Mouse (Mus musculus) hindbrain, embryonic 15.5 days (tissue): ENCODE data around the gene Klb. TPM values are rescaled to one million over a fixed set of nuclear protein-coding genes. Genes with fewer than 3 reads are reported as not detected.

Source experiments
- ATAC-seq: fragments of 200-750 bp; cut with Nextera tagmentation; 2 replicates; pipeline ENCODE4 v1.8.0; 2017; ENCODE audit warnings: low read depth, moderate number of reproducible peaks, moderate TSS enrichment; ENCODE audit not compliant: low FRiP score
- H3K27ac ChIP-seq: fragments of 300-500 bp; sonication (generic); replicated peaks from 2 replicates; pipeline ENCODE4 v1.5.1; 2015; ENCODE audit warnings: mild to moderate bottlenecking, inconsistent platforms
- H3K27me3 ChIP-seq: fragments of 300-500 bp; sonication (generic); 2 replicates; pipeline ENCODE4 v1.6.1; 2015; ENCODE audit warnings: control low read depth, inconsistent platforms
- H3K36me3 ChIP-seq: fragments of 300-500 bp; sonication (generic); 2 replicates; pipeline ENCODE4 v1.6.1; 2015; ENCODE audit warnings: control low read depth, inconsistent platforms
- H3K4me1 ChIP-seq: fragments of 300-500 bp; sonication (generic); replicated peaks from 2 replicates; pipeline ENCODE4 v1.6.1; 2015; ENCODE audit warnings: control low read depth, inconsistent platforms
- H3K4me2 ChIP-seq: fragments of 300-500 bp; sonication (generic); 2 replicates; pipeline ENCODE4 v1.6.1; 2015; ENCODE audit warnings: moderate library complexity, mild to moderate bottlenecking, inconsistent platforms
- H3K4me3 ChIP-seq: fragments of 300-500 bp; sonication (generic); 2 replicates; pipeline ENCODE4 v1.5.1; 2015; ENCODE audit warnings: mild to moderate bottlenecking, inconsistent platforms
- H3K9ac ChIP-seq: fragments of 300-500 bp; sonication (generic); 2 replicates; pipeline ENCODE4 v1.6.1; 2015; ENCODE audit warnings: inconsistent platforms
- H3K9me3 ChIP-seq: fragments of 300-500 bp; sonication (generic); 2 replicates; pipeline ENCODE4 v1.6.1; 2016; ENCODE audit warnings: control low read depth, inconsistent platforms
- WGBS: fragments of 180-500 bp; shearing (Covaris S2); methylation state at CpG from one replicate; pipeline ENCODE4 v1.1.7; 2015; 5-methylcytosine and 5-hydroxymethylcytosine counted together
- polyA plus RNA-seq: library from polyadenylated mRNA; unstranded; fragments of >200 nt; fragmentation: Nextera tagmentation; extraction: Ambion mirVana; gene quantifications from 2 replicates; pipeline ENCODE4 v1.2.1, GENCODE M21; 2015

The Klb gene
- polyA plus RNA-seq, 1 experiment from 2014 or later, result 0.32 TPM

DNA sequence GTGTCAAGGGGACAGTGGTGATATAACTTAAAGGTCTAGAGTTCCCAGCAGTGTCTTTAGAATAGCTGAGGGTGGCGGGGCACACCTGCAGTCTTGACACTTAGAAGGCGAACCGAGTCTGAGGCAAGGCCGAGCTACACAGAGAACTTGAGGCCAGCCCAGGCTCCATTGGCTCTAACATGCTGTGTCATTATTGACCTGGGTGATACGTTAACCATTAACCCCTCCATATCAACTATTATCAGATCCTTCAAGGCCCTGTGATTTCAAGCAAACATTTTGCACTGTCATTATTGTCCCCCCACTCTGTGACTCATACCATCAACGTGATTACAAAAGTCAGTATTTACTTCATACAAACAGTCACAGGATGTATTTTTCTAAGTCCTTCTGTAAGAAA is 76.1 kb downstream of the Klb start:
- peaks cover 66% of the 10 kb centered on the region for H3K36me3 ChIP-seq

DNA sequence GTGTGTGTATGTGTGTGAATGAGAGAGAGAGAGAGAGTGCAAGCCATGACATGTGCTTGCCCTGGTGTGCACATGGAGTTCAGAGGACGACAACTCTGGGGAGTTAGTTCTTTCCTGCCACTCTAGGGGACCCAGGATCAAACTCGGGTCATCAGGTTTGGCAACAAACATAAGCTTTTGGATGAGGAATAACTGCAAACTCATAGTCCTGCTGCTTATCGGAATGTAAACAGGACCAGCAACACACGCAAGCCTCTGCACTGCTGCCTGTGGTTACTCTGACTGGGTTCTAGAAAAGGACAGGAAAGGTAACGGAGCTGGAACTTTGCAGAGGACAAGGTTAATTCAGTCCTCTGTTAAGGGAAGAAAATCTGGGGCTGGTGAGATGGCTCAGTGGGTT is 77.1 kb downstream of the Klb start:
- 95% methylated on average over 5 of the region's 5 CpGs for WGBS
- Histone ChIP-seq H3K27ac (no peak overlapping the region), H3K27me3 (no peaks in the 10 kb centered on the region), H3K9ac (no peak overlapping the region), H3K36me3 (peaks cover 59% of the 10 kb centered on the region), H3K4me3 (no peak overlapping the region), H3K9me3 (no peaks in the 10 kb centered on the region), H3K4me1 (no peaks in the 10 kb centered on the region), H3K4me2 (no peak overlapping the region)
- no peak for ATAC-seq

More for the DNA sequence above, 76.1 kb downstream of the Klb start:
- Histone ChIP-seq H3K9me3 (no peaks in the 10 kb centered on the region), H3K4me2 (no peak overlapping the region), H3K4me3 (no peak overlapping the region), H3K9ac (no peak overlapping the region), H3K27me3 (no peaks in the 10 kb centered on the region), H3K27ac (no peak overlapping the region), H3K4me1 (no peaks in the 10 kb centered on the region)
- no peak for ATAC-seq
- 91% methylated on average over 6 of the region's 6 CpGs for WGBS

DNA sequence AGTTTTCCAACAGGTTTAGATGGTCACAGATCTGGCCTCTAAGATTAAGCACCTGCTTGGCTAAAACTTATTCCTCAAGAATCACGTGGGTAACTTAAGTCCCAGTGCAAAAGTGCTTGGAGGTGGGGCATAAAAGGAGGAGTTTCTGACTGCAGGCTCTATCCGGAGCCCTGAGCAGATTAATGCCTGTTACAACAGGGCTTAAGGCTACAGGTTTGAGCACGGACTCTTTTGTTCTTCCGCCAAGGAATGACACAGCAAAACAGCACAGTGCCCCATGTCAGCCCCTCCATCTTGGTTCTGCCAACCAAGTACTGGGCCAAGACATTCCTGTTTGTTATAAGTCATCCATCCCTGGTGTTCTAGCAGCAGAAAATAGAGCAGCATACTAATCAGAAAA is 80.2 kb downstream of the Klb start:
- H3K36me3 ChIP-seq, result peaks cover 30% of the 10 kb centered on the region
- H3K4me3 ChIP-seq, result no peak overlapping the region
- H3K9ac ChIP-seq, result no peak overlapping the region
- H3K27me3 ChIP-seq, result no peaks in the 10 kb centered on the region
- peaks cover 2% of the 10 kb centered on the region for H3K4me1 ChIP-seq
- no peaks in the 10 kb centered on the region for H3K9me3 ChIP-seq
- no peak for ATAC-seq
- no peak overlapping the region for H3K4me2 ChIP-seq
- H3K27ac ChIP-seq, result no peak overlapping the region
- WGBS, result 53% methylated on average over 4 of the region's 4 CpGs

DNA sequence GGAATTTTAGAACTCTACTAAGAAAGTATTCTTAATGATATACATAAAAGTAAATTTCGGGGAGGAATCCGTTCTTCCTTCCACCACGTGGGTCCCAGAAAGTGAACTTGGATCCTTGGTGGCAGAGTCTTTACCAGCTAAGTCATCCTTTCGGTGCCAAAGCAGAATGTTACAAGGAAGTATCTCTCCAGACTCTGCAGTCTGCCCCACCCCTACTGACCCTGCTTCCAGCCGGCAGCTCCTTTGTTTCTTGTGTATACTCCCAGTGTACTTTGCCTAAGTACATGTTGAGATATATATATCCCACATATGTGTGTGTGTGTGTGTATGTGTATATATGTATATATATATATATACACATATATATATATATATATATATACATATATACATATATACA is 81.3 kb downstream of the Klb start:
- H3K27me3 ChIP-seq, result no peaks in the 10 kb centered on the region
- H3K36me3 ChIP-seq, result peaks cover 24% of the 10 kb centered on the region
- peaks cover 12% of the 10 kb centered on the region for H3K4me1 ChIP-seq
- no peaks in the 10 kb centered on the region for H3K9me3 ChIP-seq
- ATAC-seq, result no peak
- no peak overlapping the region for H3K4me2 ChIP-seq
- WGBS, result 87% methylated on average over 5 of the region's 5 CpGs
- no peak overlapping the region for H3K27ac ChIP-seq
- H3K9ac ChIP-seq, result no peak overlapping the region
- no peak overlapping the region for H3K4me3 ChIP-seq

Other genes with a start within 250 kb of the Klb start
- 45.8 and 47.3 TPM in 2 replicates for gene Klhl5, start 240.8 kb upstream of the Klb start, polyA plus RNA-seq
- 11.8 and 13.3 TPM in 2 replicates for gene Wdr19, start 148.6 kb upstream of the Klb start, polyA plus RNA-seq
- 29.9 and 37.4 TPM in 2 replicates for gene Rfc1, start 12.6 kb upstream of the Klb start, polyA plus RNA-seq
- gene Rpl9, start 43.1 kb downstream of the Klb start, polyA plus RNA-seq, result 520 and 546 TPM in 2 replicates
- gene Lias, start 43.2 kb downstream of the Klb start, polyA plus RNA-seq, result 61.1 and 61.6 TPM in 2 replicates
- gene Ugdh, start 87.6 kb downstream of the Klb start, polyA plus RNA-seq, result 42.6 and 43.0 TPM in 2 replicates
- not detected in 2 replicates for gene Gm43552, start 144.5 kb downstream of the Klb start, polyA plus RNA-seq
- 181 and 209 TPM in 2 replicates for gene Smim14, start 188.9 kb downstream of the Klb start, polyA plus RNA-seq
- gene Ube2k, start 188.9 kb downstream of the Klb start, polyA plus RNA-seq, result 198 and 201 TPM in 2 replicates